Mouse (Mus musculus) olfactory bulb, adult 2 months (tissue): ENCODE data around the gene Pcdh15. TPM values are rescaled to one million over a fixed set of nuclear protein-coding genes. Genes with fewer than 3 reads are reported as not detected.

Experiments used
- H3K27ac ChIP-seq: fragments of 200-500 bp; 2 replicates; pipeline ENCODE4 v1.5.1; 2012; ENCODE audit warnings: low read depth, low read length; ENCODE audit not compliant: insufficient read depth
- H3K4me1 ChIP-seq: fragments of 200-500 bp; 2 replicates; pipeline ENCODE4 v1.6.1; 2012; ENCODE audit warnings: low read length; ENCODE audit not compliant: control insufficient read depth, insufficient read depth
- H3K4me3 ChIP-seq: fragments of 200-500 bp; 2 replicates; pipeline ENCODE4 v1.5.1; 2012; ENCODE audit warnings: mild to moderate bottlenecking, low read depth, low read length, moderate library complexity; ENCODE audit not compliant: insufficient read depth
- CTCF ChIP-seq: fragments of 200-500 bp; IDR thresholded peaks from 2 replicates; pipeline ENCODE4 v1.5.1; 2012; ENCODE audit warnings: low read depth, mild to moderate bottlenecking, low read length, moderate library complexity; ENCODE audit not compliant: insufficient read depth
- POLR2A ChIP-seq: fragments of 200-500 bp; IDR thresholded peaks from 2 replicates; pipeline ENCODE4 v1.6.1; 2012; ENCODE audit warnings: mild to moderate bottlenecking, low read depth, low read length, moderate library complexity; ENCODE audit not compliant: insufficient read depth
- WGBS: fragments of 180-500 bp; shearing (Covaris S2); methylation state at CpG from one replicate; pipeline ENCODE4 v1.1.7; 2018; 5-methylcytosine and 5-hydroxymethylcytosine counted together
- polyA plus RNA-seq: library from polyadenylated mRNA; stranded (reverse); fragments of >200 nt; gene quantifications from 2 replicates; pipeline ENCODE4 v1.2.4, GENCODE M21; 2012; ENCODE audit warnings: low replicate concordance; ENCODE audit not compliant: missing spikeins, insufficient read depth, insufficient read length

Pcdh15 gene
- polyA plus RNA-seq, 1 experiment: not detected

GRCm38 (mm10) chr10:73821657-73822583, 722.8 kb downstream of the Pcdh15 start:
- TF ChIP-seq POLR2A (no peak), CTCF (0 out of 2 replicates have a peak, but pooled peaks have one; percentile 13)
- peaks cover 4% of the 10 kb centered on the region; the same call in 1 of the 2 replicates for H3K4me1 ChIP-seq
- H3K4me3 ChIP-seq: peak overlapping the region; percentile 37
- WGBS: 9% methylated on average over 22 of the region's 22 CpGs
- no peak overlapping the region for H3K27ac ChIP-seq

- 70% methylated on average over 4 of the region's 4 CpGs for WGBS
- no peak for TF ChIP-seq CTCF
- TF ChIP-seq POLR2A: no peak
- Histone ChIP-seq H3K4me1 (peaks cover 4% of the 10 kb centered on the region; the same call in 1 of the 2 replicates), H3K4me3 (no peak overlapping the region), H3K27ac (no peak overlapping the region)
These were observed 724.1 kb downstream of the Pcdh15 start for GRCm38 (mm10) chr10:73823214-73823613.

GRCm38 (mm10) chr10:73826354-73826753, 727.2 kb downstream of the Pcdh15 start:
- Histone ChIP-seq H3K4me1 (peaks cover 4% of the 10 kb centered on the region; the same call in 1 of the 2 replicates), H3K4me3 (peak overlapping the region; percentile 11; the same call in 1 of the 2 replicates), H3K27ac (no peak overlapping the region)
- WGBS: 46% methylated on average over 8 of the region's 8 CpGs
- no peak for TF ChIP-seq CTCF
- TF ChIP-seq POLR2A: no peak

- no peak overlapping the region for H3K4me3 ChIP-seq
- no peak for TF ChIP-seq POLR2A
- no peak for TF ChIP-seq CTCF
- no peaks in the 10 kb centered on the region for H3K4me1 ChIP-seq
- H3K27ac ChIP-seq: no peak overlapping the region
- 84% methylated on average over 2 of the region's 2 CpGs for WGBS
These were observed 729.6 kb downstream of the Pcdh15 start for GRCm38 (mm10) chr10:73828781-73829180.

GRCm38 (mm10) chr10:73844998-73845397, 745.9 kb downstream of the Pcdh15 start:
- no peak overlapping the region for H3K27ac ChIP-seq
- 75% methylated on average over 3 of the region's 3 CpGs for WGBS
- TF ChIP-seq POLR2A: no peak
- no peak for TF ChIP-seq CTCF
- no peak overlapping the region for H3K4me3 ChIP-seq
- no peaks in the 10 kb centered on the region for H3K4me1 ChIP-seq

- H3K4me3 ChIP-seq: no peak overlapping the region
- TF ChIP-seq CTCF: no peak
- no peak for TF ChIP-seq POLR2A
- no peaks in the 10 kb centered on the region for H3K4me1 ChIP-seq
- no peak overlapping the region for H3K27ac ChIP-seq
- WGBS: 70% methylated on average over 4 of the region's 4 CpGs
These were observed 763.0 kb downstream of the Pcdh15 start for GRCm38 (mm10) chr10:73862181-73862580.

GRCm38 (mm10) chr10:73878055-73878728, 779.0 kb downstream of the Pcdh15 start:
- Histone ChIP-seq H3K4me3 (no peak overlapping the region), H3K4me1 (no peaks in the 10 kb centered on the region), H3K27ac (no peak overlapping the region)
- WGBS: 66% methylated on average over 5 of the region's 5 CpGs
- no peak for TF ChIP-seq CTCF
- no peak for TF ChIP-seq POLR2A

GRCm38 (mm10) chr10:73878729-73879067, 779.6 kb downstream of the Pcdh15 start:
- 66% methylated on average over 4 of the region's 4 CpGs for WGBS
- TF ChIP-seq POLR2A (no peak), CTCF (no peak)
- no peaks in the 10 kb centered on the region for H3K4me1 ChIP-seq
- no peak overlapping the region for H3K27ac ChIP-seq
- H3K4me3 ChIP-seq: no peak overlapping the region

GRCm38 (mm10) chr10:73887771-73888170, 788.6 kb downstream of the Pcdh15 start:
- H3K27ac ChIP-seq: no peak overlapping the region
- no peak overlapping the region for H3K4me3 ChIP-seq
- no peak for TF ChIP-seq CTCF
- TF ChIP-seq POLR2A: no peak
- 46% methylated on average over 4 of the region's 4 CpGs for WGBS
- H3K4me1 ChIP-seq: no peaks in the 10 kb centered on the region
